Mouse (Mus musculus) kidney, embryonic 14.5 days (tissue): ENCODE data around the gene Tmem265. TPM values are rescaled to one million over a fixed set of nuclear protein-coding genes. Genes with fewer than 3 reads are reported as not detected.

Experiments used
- ATAC-seq: fragments of 200-750 bp; cut with Nextera tagmentation; 2 replicates; pipeline ENCODE4 v1.8.0; 2017; ENCODE audit warnings: moderate number of reproducible peaks, mild to moderate bottlenecking, moderate TSS enrichment, moderate library complexity; ENCODE audit not compliant: low FRiP score, low TSS enrichment
- H3K27ac ChIP-seq: fragments of 300-500 bp; sonication (generic); 2 replicates; pipeline ENCODE4 v1.5.1; 2014; ENCODE audit warnings: low read depth, mild to moderate bottlenecking, low read length, moderate library complexity, mixed read lengths
- H3K27me3 ChIP-seq: fragments of 300-500 bp; sonication (generic); 2 replicates; pipeline ENCODE4 v1.6.1; 2014; ENCODE audit warnings: mild to moderate bottlenecking, low read length; ENCODE audit not compliant: control insufficient read depth, insufficient read depth
- H3K36me3 ChIP-seq: fragments of 300-500 bp; sonication (generic); 2 replicates; pipeline ENCODE4 v1.6.1; 2014; ENCODE audit warnings: low read length, mixed read lengths; ENCODE audit not compliant: control insufficient read depth, insufficient read depth
- H3K4me1 ChIP-seq: fragments of 300-500 bp; sonication (generic); 2 replicates; pipeline ENCODE4 v1.6.1; 2014; ENCODE audit warnings: low read length, mixed read lengths; ENCODE audit not compliant: control insufficient read depth, insufficient read depth
- H3K4me2 ChIP-seq: fragments of 300-500 bp; sonication (generic); replicated peaks from 2 replicates; pipeline ENCODE4 v1.6.1; 2014; ENCODE audit warnings: low read depth, mild to moderate bottlenecking, low read length
- H3K4me3 ChIP-seq: fragments of 300-500 bp; sonication (generic); 2 replicates; pipeline ENCODE4 v1.5.1; 2014; ENCODE audit warnings: mild to moderate bottlenecking, low read length
- H3K9ac ChIP-seq: fragments of 300-500 bp; sonication (generic); 2 replicates; pipeline ENCODE4 v1.6.1; 2014; ENCODE audit warnings: low read depth, mild to moderate bottlenecking, low read length, moderate library complexity
- H3K9me3 ChIP-seq: fragments of 300-500 bp; sonication (generic); 2 replicates; pipeline ENCODE4 v1.6.1; 2016; ENCODE audit warnings: low read length; ENCODE audit not compliant: control insufficient read depth
- WGBS: fragments of 180-500 bp; shearing (Covaris S2); extraction: QIAGEN DNeasy Blood & Tissue Kit; methylation state at CpG from one replicate; pipeline ENCODE4 v1.1.7; 2014; 5-methylcytosine and 5-hydroxymethylcytosine counted together
- polyA plus RNA-seq: library from polyadenylated mRNA; unstranded; fragments of >200 nt; fragmentation: Nextera tagmentation; extraction: Ambion mirVana; gene quantifications from 2 replicates; pipeline ENCODE4 v1.2.1, GENCODE M21; 2014

The Tmem265 gene
- polyA plus RNA-seq, 1 experiment from 2014 or later = 6.3 TPM

GRCm38 (mm10) chr7:127585031-127585430, 23.8 kb downstream of the Tmem265 start:
- 78% methylated on average over 7 of the region's 7 CpGs for WGBS
- H3K9me3 ChIP-seq = no peaks in the 10 kb centered on the region

GRCm38 (mm10) chr7:127586149-127586548, 25.0 kb downstream of the Tmem265 start:
- Histone ChIP-seq H3K4me2 (no peak overlapping the region), H3K27me3 (no peaks in the 10 kb centered on the region), H3K9me3 (no peaks in the 10 kb centered on the region), H3K4me1 (peaks cover 15% of the 10 kb centered on the region), H3K27ac (no peak overlapping the region), H3K9ac (no peak overlapping the region), H3K36me3 (peaks cover 45% of the 10 kb centered on the region), H3K4me3 (no peak overlapping the region)
- 92% methylated on average over 6 of the region's 6 CpGs for WGBS
- ATAC-seq = no peak

More at GRCm38 (mm10) chr7:127585031-127585430, 23.8 kb downstream of the Tmem265 start:
- no peak for ATAC-seq
- H3K4me1 ChIP-seq = peaks cover 15% of the 10 kb centered on the region
- no peak overlapping the region for H3K4me2 ChIP-seq
- no peaks in the 10 kb centered on the region for H3K27me3 ChIP-seq
- no peak overlapping the region for H3K9ac ChIP-seq
- peaks cover 43% of the 10 kb centered on the region for H3K36me3 ChIP-seq
- H3K27ac ChIP-seq = no peak overlapping the region
- H3K4me3 ChIP-seq = no peak overlapping the region

- no peaks in the 10 kb centered on the region for H3K9me3 ChIP-seq
- H3K27ac ChIP-seq = no peak overlapping the region
- WGBS = 61% methylated on average over 5 of the region's 5 CpGs
- H3K9ac ChIP-seq = peak overlapping the region; percentile 60
- no peak for ATAC-seq
- H3K4me3 ChIP-seq = peak overlapping the region; percentile 76
- H3K36me3 ChIP-seq = peaks cover 50% of the 10 kb centered on the region
- H3K27me3 ChIP-seq = no peaks in the 10 kb centered on the region
- H3K4me2 ChIP-seq = peak overlapping the region; percentile 78
- H3K4me1 ChIP-seq = peaks cover 15% of the 10 kb centered on the region
Measured at GRCm38 (mm10) chr7:127587196-127587595, 26.0 kb downstream of the Tmem265 start.

- H3K36me3 ChIP-seq = peaks cover 50% of the 10 kb centered on the region
- H3K9me3 ChIP-seq = no peaks in the 10 kb centered on the region
- peak within 1 kb of the TSS; percentile 76 for H3K4me3 ChIP-seq
- no peaks in the 10 kb centered on the region for H3K27me3 ChIP-seq
- H3K9ac ChIP-seq = peak within 1 kb of the TSS; percentile 78
- peak within 1 kb of the TSS; percentile 73 for H3K27ac ChIP-seq
- peak; percentile 97 for ATAC-seq
- H3K4me2 ChIP-seq = peak within 1 kb of the TSS; percentile 78
- peaks cover 15% of the 10 kb centered on the region for H3K4me1 ChIP-seq
- under 1% methylated on average over 50 of the region's 50 CpGs for WGBS
Measured at GRCm38 (mm10) chr7:127588011-127588871, 27.1 kb downstream of the Tmem265 start, which contains the start of the genes Ccdc189 and Rnf40. TSS of gene Ccdc189 (minus strand) at chr7:127588595. TSS of gene Rnf40 (plus strand) at chr7:127588767.

- H3K9ac ChIP-seq = peak overlapping the region; percentile 78
- WGBS = 4% methylated on average over 29 of the region's 29 CpGs
- H3K4me2 ChIP-seq = peak overlapping the region; percentile 54
- H3K9me3 ChIP-seq = no peaks in the 10 kb centered on the region
- peaks cover 50% of the 10 kb centered on the region for H3K36me3 ChIP-seq
- H3K27me3 ChIP-seq = no peaks in the 10 kb centered on the region
- peaks cover 15% of the 10 kb centered on the region for H3K4me1 ChIP-seq
- 0 out of 2 replicates have a peak overlapping the region, but pooled peaks have one; percentile 7 for H3K27ac ChIP-seq
- peak overlapping the region; percentile 76 for H3K4me3 ChIP-seq
- no peak for ATAC-seq
Measured at GRCm38 (mm10) chr7:127588901-127589300, 27.7 kb downstream of the Tmem265 start.

GRCm38 (mm10) chr7:127589637-127590036, 28.4 kb downstream of the Tmem265 start:
- 89% methylated on average over 9 of the region's 9 CpGs for WGBS

GRCm38 (mm10) chr7:127591108-127591507, 29.9 kb downstream of the Tmem265 start:
- H3K4me3 ChIP-seq = no peak overlapping the region

More at GRCm38 (mm10) chr7:127589637-127590036, 28.4 kb downstream of the Tmem265 start:
- ATAC-seq = no peak
- H3K4me1 ChIP-seq = peaks cover 15% of the 10 kb centered on the region
- peaks cover 50% of the 10 kb centered on the region for H3K36me3 ChIP-seq
- no peaks in the 10 kb centered on the region for H3K27me3 ChIP-seq
- H3K27ac ChIP-seq = no peak overlapping the region
- peak overlapping the region; percentile 78; the same call in 1 of the 2 replicates for H3K9ac ChIP-seq
- peak overlapping the region; percentile 54 for H3K4me2 ChIP-seq
- no peaks in the 10 kb centered on the region for H3K9me3 ChIP-seq
- H3K4me3 ChIP-seq = peak overlapping the region; percentile 76

GRCm38 (mm10) chr7:127592575-127592974, 31.4 kb downstream of the Tmem265 start:
- Histone ChIP-seq H3K4me3 (no peak overlapping the region), H3K27ac (no peak overlapping the region), H3K4me1 (peaks cover 8% of the 10 kb centered on the region), H3K4me2 (no peak overlapping the region), H3K36me3 (peaks cover 80% of the 10 kb centered on the region), H3K27me3 (no peaks in the 10 kb centered on the region), H3K9ac (no peak overlapping the region), H3K9me3 (no peaks in the 10 kb centered on the region)
- ATAC-seq = no peak
- 90% methylated on average over 14 of the region's 14 CpGs for WGBS

More at GRCm38 (mm10) chr7:127591108-127591507, 29.9 kb downstream of the Tmem265 start:
- WGBS = 90% methylated on average over 10 of the region's 10 CpGs
- no peak overlapping the region for H3K4me2 ChIP-seq
- peaks cover 15% of the 10 kb centered on the region for H3K4me1 ChIP-seq
- no peak for ATAC-seq
- H3K36me3 ChIP-seq = peaks cover 65% of the 10 kb centered on the region
- no peak overlapping the region; the same call in 1 of the 2 replicates for H3K9ac ChIP-seq
- H3K9me3 ChIP-seq = no peaks in the 10 kb centered on the region
- H3K27ac ChIP-seq = no peak overlapping the region
- no peaks in the 10 kb centered on the region for H3K27me3 ChIP-seq

- Histone ChIP-seq H3K4me2 (no peak overlapping the region), H3K9me3 (no peaks in the 10 kb centered on the region), H3K27me3 (no peaks in the 10 kb centered on the region), H3K4me3 (no peak overlapping the region), H3K4me1 (no peaks in the 10 kb centered on the region), H3K27ac (no peak overlapping the region), H3K36me3 (peaks cover 100% of the 10 kb centered on the region), H3K9ac (no peak overlapping the region)
- ATAC-seq = no peak
- 95% methylated on average over 17 of the region's 17 CpGs for WGBS
Measured at GRCm38 (mm10) chr7:127596747-127597146, 35.6 kb downstream of the Tmem265 start.
